Mouse (Mus musculus) urinary bladder, postnatal 4 days (tissue): ENCODE data around the gene Hic1.

Experiments
- DNase-seq, 2 experiments: peaks; one replicate each; pipeline ENCODE4 v3.0.0; 2021 to 2022; ENCODE audit warnings: low spot score in 2 of 2

The Hic1 gene

GRCm38 (mm10) chr11:75167643-75168589, 1.4 kb downstream of the Hic1 start:
- DNase-seq = peak in 1 of 2 experiments; percentile 39

GRCm38 (mm10) chr11:75166861-75167642, 2.3 kb downstream of the Hic1 start:
- peak in 1 of 2 experiments; percentile 43 for DNase-seq

GRCm38 (mm10) chr11:75166193-75166842, 3.0 kb downstream of the Hic1 start:
- DNase-seq = no peak

- peak; percentile 76 to 85 for DNase-seq
These were observed 3.7 kb downstream of the Hic1 start for GRCm38 (mm10) chr11:75165441-75166192.

- no peak for DNase-seq
These were observed 4.6 kb downstream of the Hic1 start for GRCm38 (mm10) chr11:75164750-75165149.

- DNase-seq = no peak
These were observed 5.3 kb downstream of the Hic1 start for GRCm38 (mm10) chr11:75164051-75164450.

- no peak for DNase-seq
These were observed 5.9 kb downstream of the Hic1 start for GRCm38 (mm10) chr11:75163379-75163778.

GRCm38 (mm10) chr11:75162591-75163080, 6.7 kb downstream of the Hic1 start:
- DNase-seq = no peak

- no peak for DNase-seq
These were observed 7.8 kb downstream of the Hic1 start for GRCm38 (mm10) chr11:75161417-75162008.

- no peak for DNase-seq
These were observed 8.4 kb downstream of the Hic1 start for GRCm38 (mm10) chr11:75160954-75161353.

- DNase-seq = no peak
These were observed 9.8 kb downstream of the Hic1 start for GRCm38 (mm10) chr11:75159564-75159963.

- no peak for DNase-seq
These were observed 10.9 kb downstream of the Hic1 start for GRCm38 (mm10) chr11:75158432-75158831.

- DNase-seq = no peak
These were observed 11.4 kb downstream of the Hic1 start for GRCm38 (mm10) chr11:75157901-75158300.

- DNase-seq = peak in 1 of 2 experiments; percentile 18
These were observed 12.3 kb downstream of the Hic1 start for GRCm38 (mm10) chr11:75157037-75157436.

GRCm38 (mm10) chr11:75156416-75156815, 12.9 kb downstream of the Hic1 start:
- DNase-seq = peak in 1 of 2 experiments; percentile 28

- DNase-seq = peak in 1 of 2 experiments; percentile 18
These were observed 13.3 kb downstream of the Hic1 start for GRCm38 (mm10) chr11:75155985-75156384.

- peak in 1 of 2 experiments; percentile 19 for DNase-seq
These were observed 15.2 kb downstream of the Hic1 start for GRCm38 (mm10) chr11:75154053-75154585.

- peak in 1 of 2 experiments; percentile 40 for DNase-seq
These were observed 16.4 kb downstream of the Hic1 start for GRCm38 (mm10) chr11:75152603-75153557.

GRCm38 (mm10) chr11:75150346-75150745, 19.0 kb downstream of the Hic1 start:
- no peak for DNase-seq
